9 mouse cellular contexts compared by ENCODE assay signal in the genomic region with DNA sequence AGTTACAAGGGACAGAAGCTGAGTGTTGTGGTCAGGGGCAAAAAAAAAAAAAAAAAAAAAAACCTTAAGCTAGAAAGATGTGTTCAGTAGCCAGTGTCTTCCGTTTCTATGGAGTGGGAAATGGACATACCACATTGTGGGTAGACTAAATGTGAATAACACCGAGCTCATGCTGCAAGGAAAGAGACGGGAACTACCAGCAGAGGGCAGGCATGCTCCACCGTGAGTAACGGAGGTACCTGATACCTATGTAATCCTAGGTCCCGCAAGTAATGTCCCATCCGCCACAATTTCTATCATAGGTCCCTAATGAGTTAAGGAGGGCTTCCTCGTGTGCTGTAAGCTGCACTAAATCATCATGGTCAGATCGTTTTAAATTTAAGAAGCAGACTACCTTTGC. TPM values are rescaled to one million over a fixed set of nuclear protein-coding genes. Genes with fewer than 3 reads are reported as not detected.
A peak's percentile ranks its signal among the peaks of the same experiment; 100 is the strongest.
DNase-seq lines count a peak whose midpoint lies in the region; ATAC-seq and TF ChIP-seq lines count a peak whose summit lies in the region.
"Had no signal": no experiment of that assay in that cellular context is flagged by ENCODE, and none has a peak within 500 bp of the region (broad histone marks: within the 10 kb centered on the region; RNA-seq: fewer than 3 reads in every experiment).

No protein-coding gene starts in this region.

- no peaks in the 10 kb centered on the region for H3K9me3 ChIP-seq in ES-E14 (ENCODE audit: control insufficient read depth, insufficient read depth, low read depth, low read length)
- H3K9me3 ChIP-seq in liver, embryonic 13.5 days (replicated peaks) = no peaks in the 10 kb centered on the region
- H3K9me3 ChIP-seq: heart, embryonic 13.5 days had no signal

- H3K4me3 ChIP-seq in layer of hippocampus, adult 2 months = no peak overlapping the region
- no peak overlapping the region for H3K4me3 ChIP-seq in ES-E14 (ENCODE audit: insufficient read depth in 1 of 2, low read depth in 1 of 2, low read length in 2 of 2, poor library complexity in 1 of 2, severe bottlenecking in 1 of 2)
- no peak overlapping the region for H3K4me3 ChIP-seq in bone marrow, adult 2 months (replicated peaks; ENCODE audit: control insufficient read depth, low read depth, low read length)
- no peak overlapping the region for H3K4me3 ChIP-seq in embryonic fibroblast, embryonic 13.5 days (ENCODE audit: insufficient read depth, low read length)
- H3K4me3 ChIP-seq in liver, embryonic 13.5 days (replicated peaks) = no peak overlapping the region
- H3K4me3 ChIP-seq: heart, embryonic 13.5 days; myocyte had no signal

- no peak overlapping the region for H3K27ac ChIP-seq in layer of hippocampus, adult 2 months
- H3K27ac ChIP-seq in ES-E14 (ENCODE audit: insufficient read depth, low read depth, low read length, poor library complexity, severe bottlenecking) = no peak overlapping the region
- H3K27ac ChIP-seq in bone marrow, adult 2 months (ENCODE audit: control insufficient read depth, insufficient read depth, low read depth, low read length, poor library complexity) = no peak overlapping the region
- H3K27ac ChIP-seq in embryonic fibroblast, embryonic 13.5 days (ENCODE audit: insufficient read depth, low read length) = no peak overlapping the region
- no peak overlapping the region for H3K27ac ChIP-seq in liver, embryonic 13.5 days
- H3K27ac ChIP-seq: heart, embryonic 13.5 days had no signal

- peaks cover 0 to 3% of the 10 kb centered on the region in 2 experiments; a peak in 1 of 4 replicates for H3K4me1 ChIP-seq in ES-E14 (ENCODE audit: control insufficient read depth in 2 of 2, insufficient read depth in 2 of 2, low read length in 2 of 2, poor library complexity in 1 of 2)
- H3K4me1 ChIP-seq in bone marrow, adult 2 months (ENCODE audit: control insufficient read depth, insufficient read depth, low read length) = peaks cover 4% of the 10 kb centered on the region; the same call in 1 of the 2 replicates
- H3K4me1 ChIP-seq in embryonic fibroblast, embryonic 13.5 days (ENCODE audit: control insufficient read depth, insufficient read depth, low read length) = no peaks in the 10 kb centered on the region
- H3K4me1 ChIP-seq in liver, embryonic 13.5 days (replicated peaks) = no peaks in the 10 kb centered on the region; the same call in 1 of the 2 replicates

- peak; percentile 77 for TF ChIP-seq CTCF in layer of hippocampus, adult 2 months (conservative IDR thresholded peaks at IDR 0.05)
- TF ChIP-seq CTCF in bone marrow, adult 2 months (IDR thresholded peaks at IDR 0.05; ENCODE audit: control insufficient read depth, insufficient read depth, low read length) = peak; percentile 96
- peak; percentile 92; the same call in 1 of the 2 replicates for TF ChIP-seq CTCF in embryonic fibroblast, embryonic 13.5 days (IDR thresholded peaks at IDR 0.05; ENCODE audit: borderline replicate concordance, insufficient read depth, low read length)

- H3K4me2 ChIP-seq in liver, embryonic 13.5 days = no peak overlapping the region
- H3K4me2 ChIP-seq: heart, embryonic 13.5 days had no signal

- 9% methylated on average over 9 of the region's 9 CpGs for WGBS in bone marrow, adult 2 months
- WGBS in liver, embryonic 13.5 days (ENCODE audit: insufficient replicate concordance) = 6% methylated on average over 9 of the region's 9 CpGs

- peak in 1 of 2 experiments; percentile 72 for DNase-seq in layer of hippocampus, adult 2 months (ENCODE audit: low spot score in 2 of 2)
- DNase-seq in layer of hippocampus, postnatal 14 days (ENCODE audit: low spot score in 2 of 2) = no peak
- DNase-seq in ES-E14 (ENCODE audit: low read depth, low spot score) = peak; percentile 65
- peak; percentile 34 for DNase-seq in liver, embryonic 13.5 days
- peak; percentile 40 for DNase-seq in spleen, adult 12 weeks (ENCODE audit: low spot score)

- ATAC-seq in liver, embryonic 13.5 days (ENCODE audit: low read depth) = no peak

- in situ Hi-C loops in ES-E14 (cut with MboI; ENCODE audit: low sequenced_read_pairs in 2 of 2, unreplicated experiment in 2 of 2) = loop anchor here (10.0 to 25.0 kb wide), 2 partner anchors 526 to 528 kb away; no protein-coding TSS in a partner anchor

- TF ChIP-seq POLR2A in bone marrow, adult 2 months (IDR thresholded peaks at IDR 0.05; ENCODE audit: borderline replicate concordance, control insufficient read depth, low read depth, low read length) = no peak
- no peak for TF ChIP-seq POLR2A in embryonic fibroblast, embryonic 13.5 days (IDR thresholded peaks at IDR 0.05; ENCODE audit: low read depth, low read length)

- no peaks in the 10 kb centered on the region for H3K36me3 ChIP-seq in ES-E14 (ENCODE audit: control insufficient read depth, insufficient read depth, low read length, poor library complexity, severe bottlenecking)
- H3K36me3 ChIP-seq in liver, embryonic 13.5 days = no peaks in the 10 kb centered on the region
- H3K36me3 ChIP-seq: heart, embryonic 13.5 days had no signal

- no peak overlapping the region for H3K9ac ChIP-seq in ES-E14 (ENCODE audit: insufficient read depth, low read depth, low read length, poor library complexity, severe bottlenecking)
- H3K9ac ChIP-seq in liver, embryonic 13.5 days = no peak overlapping the region
- H3K9ac ChIP-seq: heart, embryonic 13.5 days had no signal

- no peaks in the 10 kb centered on the region for H3K27me3 ChIP-seq in liver, embryonic 13.5 days
- H3K27me3 ChIP-seq: heart, embryonic 13.5 days had no signal

TF ChIP-seq in ES-E14, 5 proteins besides CTCF, POLR2A, EP300 and RAD21:
- peak; percentile 94 for TF ChIP-seq ZC3H11A (IDR thresholded peaks at IDR 0.05; ENCODE audit: borderline replicate concordance, low read depth, low read length)
- no peak for TF ChIP-seq MAFK (IDR thresholded peaks at IDR 0.05; ENCODE audit: insufficient read depth, low read depth, low read length)

RNA-seq across cellular contexts. Expression of gene Gja10, which starts 16.0 kb away (rescaled TPM):
- total RNA-seq in layer of hippocampus, adult 2 months (2021) = not detected
- not detected for total RNA-seq in layer of hippocampus, postnatal 14 days (2021)
- 0.09 TPM in 1 of 2 replicates, not detected in the other for total RNA-seq in ES-E14 (2012; rRNA removed)
- not detected in 2 replicates for polyA plus RNA-seq in bone marrow, adult 2 months (2011; ENCODE audit: insufficient read depth, insufficient read length, low replicate concordance, missing spikeins)
- polyA plus RNA-seq in embryonic fibroblast, embryonic 13.5 days (2011; ENCODE audit: insufficient read length, low read depth, missing spikeins) = not detected in 2 replicates
- 0.08 TPM in 1 of 2 replicates, not detected in the other for polyA plus RNA-seq in liver, embryonic 13.5 days (2015; fragmentation: Nextera tagmentation; extraction: Ambion mirVana)
- polyA plus RNA-seq: heart, embryonic 13.5 days; myocyte had no signal

RNA-seq across cellular contexts. Expression of gene Casp8ap2, which starts 28.7 kb away (rescaled TPM):
- 10 to 100 TPM in 1 of 2 experiments, 1 to 10 TPM in 1; 9.5 to 12.4 TPM for total RNA-seq in layer of hippocampus, adult 2 months (2021)
- 10 to 100 TPM in 1 of 2 experiments, 1 to 10 TPM in 1; 9.7 to 10.1 TPM for total RNA-seq in layer of hippocampus, postnatal 14 days (2021)
- 30.7 and 39.0 TPM in 2 replicates for total RNA-seq in ES-E14 (2012; rRNA removed)
- polyA plus RNA-seq in bone marrow, adult 2 months (2011; ENCODE audit: insufficient read depth, insufficient read length, low replicate concordance, missing spikeins) = 5.3 and 11.1 TPM in 2 replicates
- polyA plus RNA-seq in embryonic fibroblast, embryonic 13.5 days (2011; ENCODE audit: insufficient read length, low read depth, missing spikeins) = 23.9 and 26.6 TPM in 2 replicates
- polyA plus RNA-seq in liver, embryonic 13.5 days (2015; fragmentation: Nextera tagmentation; extraction: Ambion mirVana) = 37.9 and 42.7 TPM in 2 replicates

Comparison
In these comparisons a context has a peak if more than half of its experiments do, and no peak if none do; other contexts are left out.
1. DNase-seq: peak in ES-E14 (single experiment), liver, embryonic 13.5 days (single experiment) and spleen, adult 12 weeks (single experiment); none in layer of hippocampus, postnatal 14 days (0 of 2).
2. Peak in every context shown above with its lines, with median percentiles within 50 percentile points of each other: CTCF ChIP-seq.